Mouse (Mus musculus) erythroblast, embryonic 14.5 days (primary cell): ENCODE data around the gene Ms4a12. TPM values are rescaled to one million over a fixed set of nuclear protein-coding genes. Genes with fewer than 3 reads are reported as not detected.
"Not testable (repeated sequence)": the region's sequence is repeated elsewhere in the genome, so short reads cannot be mapped to it uniquely, and the experiment has no call there.

Experiments
- H3K27me3 ChIP-seq: 2 replicates; pipeline ENCODE4 v1.6.1; 2012; ENCODE audit warnings: inconsistent platforms; ENCODE audit not compliant: control insufficient read depth
- H3K36me3 ChIP-seq: 2 replicates; pipeline ENCODE4 v1.6.1; 2012; ENCODE audit warnings: mild to moderate bottlenecking, inconsistent platforms; ENCODE audit not compliant: control insufficient read depth
- H3K4me1 ChIP-seq: 2 replicates; pipeline ENCODE4 v1.6.1; 2012; ENCODE audit warnings: inconsistent platforms; ENCODE audit not compliant: control insufficient read depth
- H3K4me3 ChIP-seq: replicated peaks from 2 replicates; pipeline ENCODE3; 2012; ENCODE audit warnings: moderate library complexity, mild to moderate bottlenecking, inconsistent platforms
- H3K9me3 ChIP-seq: 2 replicates; pipeline ENCODE4 v1.6.1; 2012; ENCODE audit warnings: low read length, inconsistent platforms, mixed read lengths; ENCODE audit not compliant: control insufficient read depth
- GATA1 ChIP-seq: IDR thresholded peaks from 2 replicates; pipeline ENCODE4 v1.6.1; 2012; ENCODE audit warnings: low read length, inconsistent platforms, mixed read lengths
- TAL1 ChIP-seq: IDR thresholded peaks from 3 replicates; pipeline ENCODE4 v1.6.1; 2012; ENCODE audit warnings: low read length, inconsistent platforms, mixed read lengths
- polyA plus RNA-seq: library from polyadenylated mRNA; stranded (reverse); fragments of >175 nt; gene quantifications from 2 replicates; pipeline ENCODE4 v1.2.3, GENCODE M21; 2012

Ms4a12 gene
- polyA plus RNA-seq: not detected in 2 replicates

DNA sequence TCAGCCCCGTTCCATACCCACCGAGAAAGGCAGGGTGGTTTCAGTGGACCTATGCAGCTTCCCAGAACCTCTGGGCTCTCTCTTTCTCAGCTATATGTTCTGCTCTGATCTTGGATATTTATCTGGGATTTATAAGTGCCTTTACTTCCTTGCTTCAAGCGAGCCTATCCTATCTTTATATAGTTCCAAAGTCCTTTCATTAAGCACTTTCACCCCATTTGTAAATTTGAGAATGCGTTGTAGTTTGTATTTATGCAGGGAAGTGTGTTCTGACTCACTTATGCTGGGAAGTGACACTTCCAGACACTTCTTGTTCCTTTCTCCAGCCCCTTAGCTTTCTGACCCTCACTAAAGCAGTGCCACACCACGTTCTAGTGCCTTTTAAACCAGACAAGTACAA is at the start of gene Ms4a12:
TSS of gene Ms4a12 (minus strand) at position 101 of the 400 bp plus-strand sequence.
- no peaks in the 10 kb centered on the region for H3K27me3 ChIP-seq

DNA sequence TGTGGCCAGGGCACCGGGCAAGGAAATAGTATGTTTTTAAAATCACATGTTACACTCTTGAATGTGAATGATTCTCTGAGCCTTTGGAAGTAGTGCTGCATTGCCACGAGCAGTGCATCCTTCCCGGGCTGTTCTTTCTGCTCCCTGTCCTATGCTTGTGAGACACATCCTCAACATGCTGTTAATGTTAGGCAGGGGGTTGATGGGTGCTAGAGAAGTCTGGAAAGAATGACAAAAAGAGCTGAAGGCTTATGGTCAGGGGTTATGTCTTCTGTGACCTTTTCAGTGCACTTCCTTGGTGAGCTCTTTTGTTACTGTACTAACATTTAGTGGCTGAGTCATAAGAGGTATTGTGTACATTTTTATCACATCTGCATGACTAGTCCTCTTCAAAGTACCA is 48.0 kb upstream of the Ms4a12 start:
- TF ChIP-seq TAL1: no peak
- TF ChIP-seq GATA1: no peak
- Histone ChIP-seq H3K36me3 (no peaks in the 10 kb centered on the region), H3K4me1 (no peaks in the 10 kb centered on the region), H3K9me3 (no peaks in the 10 kb centered on the region), H3K27me3 (no peaks in the 10 kb centered on the region), H3K4me3 (no peak overlapping the region)

More for the DNA sequence above, at the start of gene Ms4a12:
- no peak for TF ChIP-seq TAL1
- Histone ChIP-seq H3K4me1 (no peaks in the 10 kb centered on the region), H3K4me3 (no peak within 1 kb of the TSS), H3K9me3 (no peaks in the 10 kb centered on the region), H3K36me3 (no peaks in the 10 kb centered on the region)

DNA sequence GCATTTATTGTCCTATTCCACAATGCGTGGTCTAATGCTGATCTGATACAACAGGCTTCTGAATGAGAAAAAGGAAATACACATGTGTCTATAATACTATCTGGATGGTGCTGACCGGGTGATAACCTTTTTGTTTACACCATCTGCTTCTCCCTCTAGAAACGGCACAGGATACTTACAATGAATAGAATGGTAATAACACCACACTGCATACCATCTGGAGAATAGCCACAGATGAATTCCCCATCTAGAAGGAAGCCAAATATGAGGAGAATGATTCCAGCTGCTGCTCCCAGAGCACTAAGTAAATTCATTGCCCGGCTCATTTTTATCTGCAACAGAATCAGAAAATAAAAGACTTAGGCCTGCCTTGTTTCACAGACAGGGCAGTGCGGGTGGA is 44.2 kb upstream of the Ms4a12 start:
- no peaks in the 10 kb centered on the region for H3K27me3 ChIP-seq
- TF ChIP-seq TAL1: no peak
- TF ChIP-seq GATA1: no peak

DNA sequence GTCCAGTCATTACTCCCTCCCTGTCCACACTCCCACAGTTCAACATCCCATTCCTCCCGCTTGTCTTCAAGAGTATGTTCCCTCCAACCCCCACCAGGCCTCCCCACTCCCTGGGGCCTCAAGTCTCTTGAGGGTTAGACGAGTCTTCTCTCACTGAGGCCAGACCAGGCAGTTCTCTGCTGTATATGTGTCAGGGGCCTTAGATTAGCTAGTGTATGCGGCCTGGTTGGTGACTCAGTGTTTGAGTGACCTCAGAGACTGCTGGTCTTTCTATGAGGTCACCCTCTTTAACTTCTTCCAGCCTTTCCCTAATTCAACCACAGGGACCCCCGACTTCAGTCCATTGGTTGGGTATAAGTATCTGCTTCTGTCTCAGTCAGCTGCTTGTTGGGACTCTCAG is 34.7 kb upstream of the Ms4a12 start:
- Histone ChIP-seq H3K4me1 (no peaks in the 10 kb centered on the region), H3K27me3 (no peaks in the 10 kb centered on the region)
- TF ChIP-seq GATA1 (no peak), TAL1 (no peak)

More for the DNA sequence above, 44.2 kb upstream of the Ms4a12 start:
- Histone ChIP-seq H3K4me1 (no peaks in the 10 kb centered on the region), H3K36me3 (no peaks in the 10 kb centered on the region), H3K9me3 (no peaks in the 10 kb centered on the region), H3K4me3 (no peak overlapping the region)

DNA sequence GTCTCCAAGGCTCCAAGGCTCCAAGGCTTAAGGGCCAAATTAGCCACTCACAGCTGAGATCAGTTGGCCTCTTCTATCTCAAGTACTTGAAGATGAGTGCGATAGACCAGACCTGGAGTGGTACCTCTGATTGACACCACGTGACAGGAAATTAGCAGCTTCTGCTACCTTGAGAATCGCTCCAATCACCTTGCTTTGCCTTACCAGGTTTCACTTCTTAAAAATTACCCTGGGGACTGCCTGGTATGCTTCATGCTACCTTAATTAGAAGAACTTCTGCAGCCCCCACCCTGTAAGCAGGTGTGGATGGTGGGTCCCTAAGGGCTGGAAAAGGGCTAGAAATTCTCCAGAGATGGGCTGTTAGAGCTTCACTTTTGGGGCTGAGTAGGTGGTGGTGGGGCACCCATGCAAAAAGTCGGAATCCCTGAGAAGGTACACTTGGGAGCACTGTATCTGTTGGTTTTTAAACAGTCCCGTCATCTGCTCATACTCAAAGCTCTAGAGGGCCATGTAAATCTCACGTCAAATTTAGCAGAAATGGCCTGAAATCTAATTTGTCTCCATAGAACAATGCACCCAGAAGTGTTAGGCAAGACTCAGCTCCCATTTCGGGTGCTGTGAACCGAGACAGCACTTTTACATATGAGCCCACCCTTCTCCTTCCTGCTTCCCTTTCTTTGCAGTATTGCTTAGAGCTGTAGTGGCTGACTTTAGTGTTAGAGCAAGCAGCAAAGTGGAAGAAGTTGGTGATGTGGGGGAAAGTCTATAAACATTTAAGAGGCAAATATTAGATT is 34.0 kb upstream of the Ms4a12 start, which contains the start of gene Ms4a1:
TSS of gene Ms4a1 (minus strand) at position 190 of the 794 bp plus-strand sequence.
- Histone ChIP-seq H3K9me3 (no peaks in the 10 kb centered on the region), H3K27me3 (no peaks in the 10 kb centered on the region), H3K4me1 (no peaks in the 10 kb centered on the region), H3K4me3 (no peak within 1 kb of the TSS), H3K36me3 (no peaks in the 10 kb centered on the region)
- TF ChIP-seq TAL1 (no peak), GATA1 (no peak)

More for the DNA sequence above, 34.7 kb upstream of the Ms4a12 start:
- Histone ChIP-seq H3K4me3 (no peak overlapping the region), H3K36me3 (no peaks in the 10 kb centered on the region), H3K9me3 (no peaks in the 10 kb centered on the region)

DNA sequence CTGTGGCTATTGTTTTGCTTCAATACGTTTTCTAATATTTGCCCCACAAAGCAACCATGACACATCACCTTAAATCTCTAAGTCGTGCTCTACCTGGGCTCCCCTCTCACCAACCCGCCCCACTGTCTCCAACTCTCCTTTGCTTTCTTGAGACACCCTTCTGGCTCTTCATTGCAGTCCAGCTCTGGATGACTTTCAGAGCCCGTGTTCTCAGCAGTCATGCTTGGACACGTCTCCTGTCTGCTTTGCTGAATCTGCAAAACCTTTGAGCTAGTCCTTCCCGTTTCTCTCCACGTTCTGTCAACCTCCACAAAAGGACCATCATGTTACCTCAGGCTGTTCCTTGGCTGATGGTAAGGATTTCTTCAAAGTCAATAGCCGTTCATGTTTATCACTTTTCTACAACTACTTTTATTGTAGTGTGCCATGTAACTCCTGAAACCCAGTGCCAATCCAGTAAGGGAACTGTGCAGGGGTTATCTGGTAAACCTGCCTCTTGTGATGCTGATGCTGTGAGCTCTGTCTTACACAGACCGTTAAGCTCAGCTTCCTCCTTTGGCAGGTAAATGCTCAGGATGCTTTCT is 32.4 kb upstream of the Ms4a12 start:
- H3K9me3 ChIP-seq: no peaks in the 10 kb centered on the region
- H3K36me3 ChIP-seq: no peaks in the 10 kb centered on the region
- TF ChIP-seq TAL1: no peak
- no peak for TF ChIP-seq GATA1
- no peak overlapping the region for H3K4me3 ChIP-seq
- no peaks in the 10 kb centered on the region for H3K27me3 ChIP-seq
- no peaks in the 10 kb centered on the region for H3K4me1 ChIP-seq

DNA sequence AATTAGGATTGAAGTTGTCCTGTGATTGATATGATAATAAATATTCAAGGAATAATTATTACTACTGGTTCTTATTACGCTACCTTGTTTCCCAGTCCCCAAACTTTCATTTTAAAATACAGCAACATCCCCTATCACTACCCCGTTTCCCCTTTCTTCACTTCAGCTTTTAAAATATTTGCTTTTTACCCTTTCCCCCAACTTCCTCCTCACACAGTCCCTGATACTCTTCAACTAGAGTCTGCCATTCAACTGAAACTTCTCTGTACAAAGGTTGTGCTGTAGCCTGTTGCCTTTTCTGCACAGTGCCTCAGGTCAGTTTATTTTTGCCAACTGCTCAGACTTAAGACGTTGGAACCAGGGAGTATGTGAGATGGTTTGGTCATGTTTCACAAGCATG is 31.3 kb upstream of the Ms4a12 start:
- Histone ChIP-seq H3K27me3 (no peaks in the 10 kb centered on the region), H3K9me3 (no peaks in the 10 kb centered on the region), H3K4me3 (no peak overlapping the region), H3K4me1 (no peaks in the 10 kb centered on the region), H3K36me3 (no peaks in the 10 kb centered on the region)
- no peak for TF ChIP-seq TAL1
- TF ChIP-seq GATA1: no peak

DNA sequence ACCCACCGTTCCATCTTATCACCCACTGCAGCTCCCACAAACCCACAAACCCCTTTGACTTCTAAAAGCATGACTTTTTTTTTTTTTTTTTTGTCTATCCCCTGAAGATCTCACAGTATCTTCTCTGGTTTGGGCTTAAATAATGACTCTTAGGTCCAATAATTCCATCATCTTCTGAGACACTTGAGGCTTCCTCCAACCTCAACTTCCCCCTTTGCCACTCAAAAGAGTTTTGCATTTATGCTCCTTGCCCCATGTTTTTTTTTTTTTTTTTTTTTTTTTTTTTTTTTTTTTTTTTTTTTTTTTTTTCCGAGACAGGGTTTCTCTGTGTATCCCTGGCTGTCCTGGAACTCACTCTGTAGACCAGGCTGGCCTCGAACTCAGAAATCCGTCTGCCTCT is 30.7 kb upstream of the Ms4a12 start:
- not testable (repeated sequence) for H3K36me3 ChIP-seq, H3K9me3 ChIP-seq, H3K4me3 ChIP-seq, H3K27me3 ChIP-seq, H3K4me1 ChIP-seq

DNA sequence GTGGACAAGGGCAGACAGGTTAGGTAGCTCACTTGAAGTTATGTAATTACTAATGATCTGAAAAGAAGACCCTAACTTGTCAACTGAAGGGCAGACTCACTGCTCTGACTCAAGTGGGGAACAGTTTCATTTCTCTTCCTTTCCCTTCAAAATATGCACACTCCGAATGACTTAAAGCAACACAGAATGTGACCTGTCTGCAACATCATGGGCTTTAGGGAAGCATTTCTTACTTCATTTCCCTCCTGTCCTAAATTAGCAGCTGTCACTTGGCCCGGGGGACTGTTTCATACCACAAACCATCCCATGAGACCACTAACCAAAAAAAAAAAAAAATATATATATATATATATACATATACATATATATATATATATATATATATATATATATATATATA is 29.3 kb upstream of the Ms4a12 start:
- TF ChIP-seq TAL1 (no peak), GATA1 (no peak)
- H3K9me3 ChIP-seq: no peaks in the 10 kb centered on the region
- no peaks in the 10 kb centered on the region for H3K4me1 ChIP-seq
- no peaks in the 10 kb centered on the region for H3K36me3 ChIP-seq
- H3K4me3 ChIP-seq: no peak overlapping the region
- no peaks in the 10 kb centered on the region for H3K27me3 ChIP-seq
